Mouse (Mus musculus): ENCODE data around the gene Creb3l1.

DNA sequence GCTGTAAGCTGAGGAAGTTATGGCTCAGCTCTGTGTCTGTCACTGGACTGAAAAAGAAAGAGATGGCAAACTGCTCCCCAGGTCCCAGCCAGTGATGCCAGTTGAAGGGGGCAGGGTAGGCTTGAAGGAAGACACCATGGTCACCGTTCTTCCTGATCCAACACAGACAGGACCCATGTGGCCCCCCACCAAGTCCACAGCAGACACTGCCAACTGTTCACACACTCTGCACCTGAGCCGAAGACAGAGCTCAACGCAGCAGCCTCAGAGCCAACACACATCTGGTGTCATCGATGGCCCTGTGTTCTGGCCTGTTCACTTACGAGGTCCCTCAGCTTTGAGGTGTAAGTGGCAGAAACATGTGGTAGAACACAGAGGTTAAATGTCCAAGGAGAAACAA, 63.8 kb downstream of the Creb3l1 start:
- no peak for TF ChIP-seq EP300 (IDR thresholded peaks at IDR 0.05; ENCODE audit: low read depth)
- TF ChIP-seq CTCF (IDR thresholded peaks at IDR 0.05; ENCODE audit: low read depth) = no peak

Measured in liver, embryonic 14.5 days (tissue).